Mouse (Mus musculus) liver, embryonic 14.5 days (tissue): ENCODE results near the gene Spic. TPM values are rescaled to one million over a fixed set of nuclear protein-coding genes. Genes with fewer than 3 reads are reported as not detected.

Experiments
- ATAC-seq: fragments of 200-750 bp; cut with Nextera tagmentation; 2 replicates; pipeline ENCODE4 v1.8.0; 2017; ENCODE audit warnings: moderate number of reproducible peaks, mild to moderate bottlenecking, moderate library complexity; ENCODE audit not compliant: insufficient read depth
- DNase-seq, 3 experiments: peaks; one replicate each; pipeline ENCODE4 v3.0.0-alpha.2; 2012 to 2013; ENCODE audit warnings: low read depth in 3 of 3, low spot score in 3 of 3
- H3K27ac ChIP-seq: fragments of 300-500 bp; sonication (generic); 2 replicates; pipeline ENCODE4 v1.5.1; 2014; ENCODE audit warnings: moderate library complexity, mild to moderate bottlenecking, control low read depth, inconsistent platforms
- H3K27me3 ChIP-seq: fragments of 300-500 bp; sonication (generic); 2 replicates; pipeline ENCODE4 v1.6.1; 2014; ENCODE audit warnings: mild to moderate bottlenecking, low read length, moderate library complexity; ENCODE audit not compliant: control insufficient read depth, insufficient read depth
- H3K36me3 ChIP-seq: fragments of 300-500 bp; sonication (generic); replicated peaks from 2 replicates; pipeline ENCODE4 v1.6.1; 2014; ENCODE audit warnings: low read depth; ENCODE audit not compliant: control insufficient read depth, insufficient read depth
- H3K4me1 ChIP-seq, 2 experiments: fragments of 200-500 bp in 1 of 2; fragments of 300-500 bp in 1 of 2; sonication (generic) in 1 of 2; replicated peaks; 2 replicates each; pipeline ENCODE4 v1.6.1; 2012 to 2014; ENCODE audit warnings: antibody characterized with exemption in 1 of 2, inconsistent platforms in 1 of 2, low read length in 1 of 2; ENCODE audit not compliant: control insufficient read depth in 2 of 2, insufficient read depth in 2 of 2
- H3K4me2 ChIP-seq: fragments of 300-500 bp; sonication (generic); 2 replicates; pipeline ENCODE4 v1.6.1; 2014; ENCODE audit warnings: low read depth, mild to moderate bottlenecking, control low read depth, moderate library complexity
- H3K4me3 ChIP-seq, 2 experiments: fragments of 200-500 bp in 1 of 2; fragments of 300-500 bp in 1 of 2; sonication (generic) in 1 of 2; 2 replicates each; pipeline ENCODE4 v1.5.1; 2012 to 2014; ENCODE audit warnings: low read depth in 2 of 2, low read length in 2 of 2, mild to moderate bottlenecking in 2 of 2, control low read depth in 1 of 2, inconsistent platforms in 1 of 2, moderate library complexity in 1 of 2; ENCODE audit not compliant: insufficient read depth in 1 of 2
- H3K9ac ChIP-seq: fragments of 300-500 bp; sonication (generic); replicated peaks from 2 replicates; pipeline ENCODE4 v1.6.1; 2014; ENCODE audit warnings: mild to moderate bottlenecking, control low read depth, moderate library complexity
- H3K9me3 ChIP-seq: fragments of 300-500 bp; sonication (generic); 2 replicates; pipeline ENCODE4 v1.6.1; 2016; ENCODE audit warnings: low read length, mixed read lengths; ENCODE audit not compliant: control insufficient read depth
- CTCF ChIP-seq: IDR thresholded peaks from 2 replicates; pipeline ENCODE4 v1.5.1; 2016; ENCODE audit warnings: antibody characterized with exemption, low read depth, control low read depth
- EP300 ChIP-seq: IDR thresholded peaks from 2 replicates; pipeline ENCODE4 v1.6.1; 2016; ENCODE audit warnings: antibody characterized with exemption, low read depth
- WGBS: fragments of 180-500 bp; shearing (Covaris S2); extraction: QIAGEN DNeasy Blood & Tissue Kit; methylation state at CpG from one replicate; pipeline ENCODE4 v1.1.7; 2014; ENCODE audit not compliant: insufficient replicate concordance; 5-methylcytosine and 5-hydroxymethylcytosine counted together
- polyA plus RNA-seq, 2 experiments: library from polyadenylated mRNA; depleted of rRNA in 1 of 2; stranded (reverse) in 1 of 2; unstranded in 1 of 2; fragments of >200 nt; fragmentation: Nextera tagmentation in 1 of 2; extraction: Ambion mirVana in 1 of 2; gene quantifications; 2 replicates each; pipeline versions ENCODE4 v1.2.1 to v1.2.3; 2012 to 2014

Gene Spic
- polyA plus RNA-seq, 2 experiments: 3.9 to 8.9 TPM

DNA sequence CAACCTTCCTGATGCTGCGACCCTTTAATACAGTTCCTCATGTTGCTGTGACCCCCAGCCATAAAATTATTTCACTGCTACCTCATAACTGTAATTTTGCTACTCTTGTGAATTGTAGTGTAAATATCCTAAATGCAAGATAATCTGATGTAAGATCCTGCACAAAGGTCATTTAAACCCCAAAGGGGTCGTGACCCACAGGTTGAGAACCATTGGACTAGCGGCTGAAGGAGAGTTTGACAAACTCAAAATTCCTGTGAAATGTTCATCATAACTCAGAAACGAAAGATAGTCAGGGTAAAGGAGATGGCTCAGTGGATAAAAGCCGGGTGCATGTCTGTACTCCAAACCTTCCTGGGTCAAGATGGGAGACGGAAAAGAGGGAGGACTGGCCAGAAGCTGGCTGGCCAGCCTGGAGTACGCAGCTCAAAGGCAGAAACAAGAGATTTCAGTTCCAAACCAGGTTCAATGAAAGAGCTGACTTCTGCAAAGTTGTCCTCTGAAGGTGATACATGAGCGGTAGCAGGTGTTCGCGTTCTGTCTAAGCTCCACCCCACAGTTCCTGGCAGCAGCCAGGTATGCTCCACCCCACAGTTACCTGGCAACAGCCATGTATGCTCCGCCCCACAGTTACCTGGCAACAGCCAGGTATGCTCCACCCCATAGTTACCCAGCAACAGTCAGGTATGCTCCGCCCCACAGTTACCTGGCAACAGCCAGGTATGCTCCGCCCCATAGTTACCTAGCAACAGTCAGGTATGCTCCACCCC, 32.4 kb upstream of the Spic start:
- TF ChIP-seq CTCF: no peak
- TF ChIP-seq EP300: no peak
- no peaks in the 10 kb centered on the region for H3K4me1 ChIP-seq
- H3K27me3 ChIP-seq: no peaks in the 10 kb centered on the region
- H3K4me3 ChIP-seq: no peak overlapping the region
- H3K9ac ChIP-seq: no peak overlapping the region
- H3K9me3 ChIP-seq: no peaks in the 10 kb centered on the region
- no peak overlapping the region for H3K27ac ChIP-seq
- no peak overlapping the region for H3K4me2 ChIP-seq
- H3K36me3 ChIP-seq: no peaks in the 10 kb centered on the region
- DNase-seq (no peak), ATAC-seq (no peak)
- 39% methylated on average over 13 of the region's 13 CpGs for WGBS

DNA sequence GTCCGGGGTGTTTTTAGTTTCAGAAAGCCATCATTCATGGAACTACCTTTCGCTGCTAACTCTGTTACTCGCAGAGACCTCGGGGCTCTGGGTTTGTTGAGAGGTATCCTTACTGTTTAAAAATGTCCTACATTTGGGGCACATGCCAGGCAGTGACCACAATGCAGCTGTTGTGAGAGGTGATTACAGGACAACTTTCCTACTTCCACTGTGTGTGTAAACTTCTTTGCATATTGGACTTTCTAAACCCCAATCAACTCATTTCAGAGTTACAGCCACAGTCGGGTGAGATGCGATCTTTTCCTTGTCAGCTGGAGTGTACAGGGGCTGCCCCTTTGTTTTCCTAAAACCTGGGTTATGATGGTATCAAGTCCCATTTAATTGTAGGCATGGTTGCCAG, 30.8 kb upstream of the Spic start:
- no peak overlapping the region for H3K4me3 ChIP-seq
- no peaks in the 10 kb centered on the region for H3K27me3 ChIP-seq
- ATAC-seq (no peak), DNase-seq (no peak)
- H3K4me2 ChIP-seq: no peak overlapping the region
- TF ChIP-seq EP300 (no peak), CTCF (no peak)
- H3K36me3 ChIP-seq: no peaks in the 10 kb centered on the region
- no peak overlapping the region for H3K27ac ChIP-seq
- no peaks in the 10 kb centered on the region for H3K4me1 ChIP-seq
- 70% methylated on average over 6 of the region's 6 CpGs for WGBS
- H3K9me3 ChIP-seq: no peaks in the 10 kb centered on the region
- H3K9ac ChIP-seq: no peak overlapping the region

DNA sequence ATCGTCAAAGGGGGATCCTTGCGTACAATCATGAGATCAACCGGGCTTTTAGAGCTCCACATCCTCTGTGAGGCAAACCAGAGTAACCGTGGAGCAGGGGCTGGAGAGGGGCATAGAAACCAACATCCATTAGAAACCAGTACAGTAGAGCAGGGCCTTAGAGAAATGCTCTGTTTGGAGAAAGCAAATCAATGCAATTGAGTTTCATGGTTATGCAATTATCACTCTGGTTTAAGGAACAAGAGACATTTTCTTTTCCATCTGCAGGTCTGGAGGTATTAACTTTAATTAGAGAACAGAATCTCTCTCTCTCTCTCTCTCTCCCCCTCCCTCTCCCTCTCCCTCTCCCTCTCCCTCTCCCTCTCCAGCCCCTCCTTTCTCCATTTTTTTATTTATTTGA, 29.9 kb upstream of the Spic start:
- Histone ChIP-seq H3K4me3 (no peak overlapping the region), H3K36me3 (no peaks in the 10 kb centered on the region), H3K4me1 (no peaks in the 10 kb centered on the region), H3K9ac (no peak overlapping the region), H3K27me3 (no peaks in the 10 kb centered on the region), H3K27ac (no peak overlapping the region), H3K4me2 (no peak overlapping the region), H3K9me3 (no peaks in the 10 kb centered on the region)
- no peak for TF ChIP-seq EP300
- TF ChIP-seq CTCF: no peak
- DNase-seq (no peak), ATAC-seq (no peak)
- 63% methylated on average over 4 of the region's 4 CpGs for WGBS

GRCm38 (mm10) chr10:88712359-88712758, 27.5 kb upstream of the Spic start:
- WGBS: 26% methylated on average over 6 of the region's 6 CpGs
- no peaks in the 10 kb centered on the region for H3K27me3 ChIP-seq
- DNase-seq (no peak), ATAC-seq (no peak)
- no peaks in the 10 kb centered on the region for H3K9me3 ChIP-seq
- H3K4me1 ChIP-seq: no peaks in the 10 kb centered on the region
- H3K9ac ChIP-seq: no peak overlapping the region
- no peak overlapping the region for H3K4me2 ChIP-seq
- TF ChIP-seq EP300: no peak
- no peak for TF ChIP-seq CTCF
- no peak overlapping the region for H3K27ac ChIP-seq
- H3K36me3 ChIP-seq: no peaks in the 10 kb centered on the region
- no peak overlapping the region for H3K4me3 ChIP-seq

GRCm38 (mm10) chr10:88708671-88709523, 24.1 kb upstream of the Spic start:
- no peak overlapping the region for H3K4me2 ChIP-seq
- no peaks in the 10 kb centered on the region for H3K36me3 ChIP-seq
- H3K4me1 ChIP-seq: no peaks in the 10 kb centered on the region
- no peak overlapping the region for H3K9ac ChIP-seq
- WGBS: 39% methylated on average over 10 of the region's 10 CpGs
- DNase-seq (no peak), ATAC-seq (no peak)
- no peak overlapping the region for H3K27ac ChIP-seq
- no peaks in the 10 kb centered on the region for H3K9me3 ChIP-seq
- no peak overlapping the region for H3K4me3 ChIP-seq
- TF ChIP-seq EP300 (no peak), CTCF (no peak)
- no peaks in the 10 kb centered on the region for H3K27me3 ChIP-seq
